Mouse (Mus musculus) C2C12 (cell line): ENCODE measurements at regions not wholly inside any gene's neighbourhood (a gene's known extent, or its start where the extent isn't known, plus 50 kb on each side); places are given as distances from the start of the nearest gene placed in this dataset.

Experiments used
- H3K27me3 ChIP-seq: one replicate; pipeline ENCODE4 v1.6.1; 2011; ENCODE audit not compliant: control insufficient read depth, insufficient read depth, insufficient read length
- H3K36me3 ChIP-seq: one replicate; pipeline ENCODE4 v1.6.1; 2011; ENCODE audit not compliant: control insufficient read depth, insufficient read depth
- H3K4me3 ChIP-seq: one replicate; pipeline ENCODE4 v1.5.1; 2011; ENCODE audit warnings: mild to moderate bottlenecking, control low read depth; ENCODE audit not compliant: poor library complexity, insufficient read depth, severe bottlenecking
- H3K79me2 ChIP-seq: one replicate; pipeline ENCODE4 v1.6.1; 2011; ENCODE audit not compliant: control insufficient read depth, insufficient read depth
- H3K79me3 ChIP-seq: one replicate; pipeline ENCODE4 v1.6.1; 2011; ENCODE audit warnings: low read depth, control low read depth
- H3ac ChIP-seq: one replicate; pipeline ENCODE3; 2011; ENCODE audit warnings: low read depth; ENCODE audit not compliant: control insufficient read depth, insufficient read length
- CEBPB ChIP-seq: IDR thresholded peaks from one replicate; pipeline ENCODE4 v1.6.1; 2011; ENCODE audit warnings: low read depth, mild to moderate bottlenecking, control low read depth, moderate library complexity
- CTCF ChIP-seq: IDR thresholded peaks from one replicate; pipeline ENCODE4 v1.5.1; 2011; ENCODE audit not compliant: control insufficient read depth, insufficient read depth, insufficient read length
- FOSL1 ChIP-seq: IDR thresholded peaks from one replicate; pipeline ENCODE4 v1.8.0; 2011; ENCODE audit warnings: mild to moderate bottlenecking, low read length; ENCODE audit not compliant: poor library complexity, insufficient read depth, severe bottlenecking
- MAX ChIP-seq: IDR thresholded peaks from one replicate; pipeline ENCODE4 v1.6.1; 2011; ENCODE audit warnings: mild to moderate bottlenecking, control low read depth
- MYOD1 ChIP-seq: IDR thresholded peaks from one replicate; pipeline ENCODE4 v1.6.1; 2011; ENCODE audit warnings: low read depth; ENCODE audit not compliant: control insufficient read depth, insufficient read length
- MYOG ChIP-seq: IDR thresholded peaks from one replicate; pipeline ENCODE4 v1.6.1; 2011; ENCODE audit not compliant: control insufficient read depth, insufficient read length; ENCODE audit errors: extremely low read depth
- USF1 ChIP-seq: IDR thresholded peaks from one replicate; pipeline ENCODE4 v1.6.1; 2011; ENCODE audit warnings: low read depth, mild to moderate bottlenecking, control low read depth, moderate library complexity

DNA sequence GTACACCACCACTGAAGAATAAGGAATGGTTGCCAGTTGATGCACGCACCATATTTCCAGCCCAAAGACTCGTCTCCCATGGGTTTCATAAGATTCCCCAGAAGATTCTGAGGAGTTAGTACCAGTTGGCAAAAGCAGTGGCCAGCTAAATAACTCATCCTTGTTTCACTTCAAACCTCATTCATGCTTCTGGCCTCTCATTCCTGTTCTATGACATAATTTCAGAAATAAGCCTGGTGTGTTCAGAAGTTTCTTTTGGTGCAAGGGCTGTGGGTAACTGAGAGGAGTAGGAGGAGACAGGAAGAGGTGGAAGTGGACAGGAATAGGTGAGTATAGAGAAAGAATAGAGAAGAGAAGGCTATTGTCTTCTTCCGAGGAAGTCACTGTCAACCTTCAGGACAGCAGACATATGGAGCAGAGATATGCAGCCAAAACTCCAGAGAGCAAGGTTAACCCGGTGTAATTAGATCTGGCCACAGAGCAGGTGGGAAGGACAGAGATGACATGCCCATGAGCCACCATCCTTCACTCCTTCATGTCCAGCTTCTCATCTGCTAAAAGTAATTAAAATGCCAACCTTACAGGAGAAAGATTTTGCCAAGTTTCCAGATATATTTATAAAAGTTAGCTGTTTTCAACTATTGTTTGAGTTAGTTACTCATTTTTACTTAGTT, 133.9 kb upstream of the Tnfaip3 start:
- H3K79me2 ChIP-seq, result no peaks in the 10 kb centered on the region
- TF ChIP-seq CTCF (no peak), MYOD1 (peak; percentile 89)

DNA sequence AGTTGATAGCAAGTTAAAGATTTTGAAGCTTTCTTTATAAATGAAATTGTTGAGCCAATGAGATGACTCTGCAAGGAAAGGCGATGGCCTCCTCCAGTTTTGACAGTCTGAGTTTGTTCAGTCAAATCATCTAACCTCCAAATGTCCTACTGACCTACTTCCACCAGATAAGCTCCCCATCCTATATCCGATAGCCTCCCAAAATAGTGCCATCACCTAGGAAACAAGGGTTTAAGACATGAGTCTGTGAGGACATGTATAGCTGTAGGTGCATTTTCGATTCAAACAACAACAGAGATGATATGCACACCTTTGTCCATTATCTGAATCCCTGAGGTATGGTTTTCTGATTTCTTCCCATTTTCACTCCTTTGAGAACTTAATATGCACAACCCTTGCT, 126.0 kb upstream of the Tnfaip3 start:
- Histone ChIP-seq H3K79me2 (no peaks in the 10 kb centered on the region), H3ac (no peak overlapping the region), H3K79me3 (no peaks in the 10 kb centered on the region), H3K27me3 (no peaks in the 10 kb centered on the region), H3K4me3 (no peak overlapping the region), H3K36me3 (no peaks in the 10 kb centered on the region)
- TF ChIP-seq CEBPB, result no peak
- TF ChIP-seq CTCF, result no peak
- no peak for TF ChIP-seq MYOD1
- no peak for TF ChIP-seq MAX
- TF ChIP-seq USF1, result no peak
- TF ChIP-seq MYOG, result no peak

More for the DNA sequence above, 133.9 kb upstream of the Tnfaip3 start:
- Histone ChIP-seq H3ac (no peak overlapping the region), H3K4me3 (no peak overlapping the region), H3K27me3 (no peaks in the 10 kb centered on the region), H3K36me3 (no peaks in the 10 kb centered on the region), H3K79me3 (no peaks in the 10 kb centered on the region)

DNA sequence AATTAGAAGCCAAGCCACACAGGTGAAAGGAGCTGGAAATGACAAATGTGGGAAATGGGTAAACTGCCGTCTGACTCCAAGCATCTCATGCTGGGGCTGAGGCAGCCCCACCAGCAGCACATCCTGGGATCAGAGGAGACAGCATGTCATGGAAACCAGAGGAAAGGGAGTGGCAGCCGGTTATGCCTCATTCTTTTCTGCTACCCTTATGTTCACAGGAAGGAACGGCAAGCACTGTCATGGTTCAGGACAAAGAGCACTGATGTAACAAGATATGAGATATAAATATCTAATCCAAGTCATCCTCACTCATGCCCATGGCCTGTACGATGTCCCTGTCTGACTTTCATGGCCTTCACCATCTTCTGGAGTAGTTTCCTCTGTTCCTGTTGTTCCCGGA, 125.2 kb upstream of the Tnfaip3 start:
- Histone ChIP-seq H3K79me3 (no peaks in the 10 kb centered on the region), H3K4me3 (no peak overlapping the region), H3ac (no peak overlapping the region), H3K36me3 (no peaks in the 10 kb centered on the region), H3K79me2 (no peaks in the 10 kb centered on the region), H3K27me3 (no peaks in the 10 kb centered on the region)
- no peak for TF ChIP-seq USF1
- TF ChIP-seq MYOD1, result no peak
- TF ChIP-seq CEBPB, result no peak
- TF ChIP-seq MYOG, result no peak
- TF ChIP-seq CTCF, result no peak
- TF ChIP-seq MAX, result no peak
- TF ChIP-seq FOSL1, result no peak

DNA sequence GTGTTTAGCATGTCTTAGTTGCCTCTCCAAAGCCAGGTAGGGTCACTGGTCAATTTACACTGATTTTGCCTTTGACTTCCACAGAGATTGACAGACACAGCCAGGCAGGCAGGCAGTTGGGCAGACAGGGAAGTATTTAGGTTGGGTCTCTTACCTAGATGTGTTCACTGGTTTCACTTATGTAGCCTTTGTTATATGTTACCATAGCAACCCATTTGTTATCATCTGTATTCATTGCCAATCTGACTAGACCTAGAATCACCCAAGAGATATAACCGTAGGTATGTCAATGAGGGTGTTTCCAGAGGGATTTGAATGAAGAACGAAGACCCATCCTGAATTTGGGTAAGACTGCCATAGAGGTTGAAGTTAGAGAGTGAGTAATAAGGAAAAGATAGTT, 123.8 kb upstream of the Tnfaip3 start:
- no peaks in the 10 kb centered on the region for H3K27me3 ChIP-seq
- no peaks in the 10 kb centered on the region for H3K79me2 ChIP-seq
- no peaks in the 10 kb centered on the region for H3K79me3 ChIP-seq
- H3K4me3 ChIP-seq, result no peak overlapping the region
- H3ac ChIP-seq, result no peak overlapping the region
- no peaks in the 10 kb centered on the region for H3K36me3 ChIP-seq
- no peak for TF ChIP-seq MAX
- TF ChIP-seq CTCF, result no peak
- TF ChIP-seq MYOG, result no peak
- no peak for TF ChIP-seq USF1

DNA sequence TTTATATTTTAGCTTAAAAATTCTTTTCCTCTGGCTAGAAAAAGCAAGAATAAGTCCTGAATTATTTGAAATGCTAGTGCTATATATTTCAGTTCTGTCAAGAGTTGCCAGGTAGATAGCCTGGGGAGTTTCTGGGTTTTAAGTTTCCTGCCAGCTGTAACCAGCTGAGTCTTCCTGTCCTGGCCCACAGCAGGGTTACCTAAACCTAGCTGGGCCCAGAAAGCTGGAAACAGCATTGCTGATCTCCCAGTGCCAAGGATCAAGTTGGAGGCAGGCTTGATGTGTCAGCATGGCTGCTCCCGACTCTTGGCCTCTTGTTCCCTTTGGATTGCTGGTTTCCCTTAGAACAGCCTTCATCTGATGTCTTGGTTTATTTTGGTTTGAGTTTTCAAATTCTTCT, 122.8 kb upstream of the Tnfaip3 start:
- Histone ChIP-seq H3K79me2 (no peaks in the 10 kb centered on the region), H3K4me3 (no peak overlapping the region), H3ac (no peak overlapping the region), H3K36me3 (no peaks in the 10 kb centered on the region), H3K79me3 (no peaks in the 10 kb centered on the region), H3K27me3 (no peaks in the 10 kb centered on the region)
- TF ChIP-seq MYOD1, result no peak
- TF ChIP-seq CTCF, result no peak
- no peak for TF ChIP-seq FOSL1
- TF ChIP-seq MAX, result no peak
- TF ChIP-seq CEBPB, result no peak
- TF ChIP-seq MYOG, result no peak
- TF ChIP-seq USF1, result no peak

DNA sequence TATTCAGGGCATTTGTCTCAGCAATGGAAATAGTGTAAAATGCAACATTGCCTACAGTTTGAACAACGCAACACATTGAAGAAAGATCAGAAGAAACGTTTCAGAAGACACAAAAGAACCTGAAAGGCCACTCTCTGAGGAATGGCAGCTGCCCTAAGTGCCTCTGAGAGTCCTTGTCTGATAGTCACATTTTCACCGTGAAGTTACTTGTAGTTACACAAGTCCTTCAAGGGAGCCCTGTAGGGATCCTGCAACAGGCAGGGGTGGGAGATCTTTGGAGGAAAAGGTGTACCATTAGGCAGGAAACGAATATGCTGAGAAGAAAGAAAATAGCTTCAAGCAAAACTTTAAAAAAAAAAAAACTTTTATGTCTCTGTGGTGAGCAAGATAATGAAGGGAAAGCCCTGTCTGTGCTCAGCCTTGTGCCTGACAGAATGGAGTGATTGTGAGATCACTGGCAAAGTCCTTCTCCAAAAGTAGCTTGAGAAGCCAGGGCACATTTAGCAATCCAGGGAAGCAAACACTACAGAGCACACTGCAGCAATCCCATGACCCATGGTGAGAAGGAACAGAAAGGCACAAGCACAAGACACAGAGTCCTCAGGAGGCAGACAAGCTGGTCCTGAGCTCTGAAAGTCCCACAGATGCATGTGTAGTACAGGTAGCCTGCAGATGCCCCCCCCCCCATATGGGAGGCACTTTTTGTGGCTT, 112.3 kb upstream of the Tnfaip3 start:
- Histone ChIP-seq H3K36me3 (no peaks in the 10 kb centered on the region), H3K79me3 (no peaks in the 10 kb centered on the region), H3K4me3 (no peak overlapping the region), H3K27me3 (no peaks in the 10 kb centered on the region), H3K79me2 (no peaks in the 10 kb centered on the region), H3ac (no peak overlapping the region)
- TF ChIP-seq MYOG (no peak), MAX (no peak), CTCF (no peak), USF1 (no peak)
